In the genomic region with DNA sequence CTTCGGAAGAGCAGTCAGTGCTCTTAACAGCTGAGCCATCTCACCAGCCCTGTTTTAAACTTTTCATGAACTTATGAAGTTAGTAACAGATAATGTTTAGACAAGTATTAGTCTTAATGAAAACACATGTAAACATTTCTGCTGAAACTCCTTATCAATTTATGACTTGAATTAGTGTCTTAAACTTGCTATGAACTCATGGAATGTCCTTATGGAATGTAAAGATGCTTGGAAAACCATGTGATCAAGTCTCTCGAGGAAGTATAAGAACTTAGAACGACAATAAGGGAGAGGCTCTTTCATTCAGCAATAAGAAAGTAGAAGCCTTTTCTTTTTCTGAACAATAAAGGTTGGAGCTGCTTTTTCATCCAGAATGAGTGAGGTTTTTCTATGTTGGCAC, we compare ENCODE assay signal across 25 mouse cellular contexts. TPM values are rescaled to one million over a fixed set of nuclear protein-coding genes. Genes with fewer than 3 reads are reported as not detected.
DNase-seq lines count a peak whose midpoint lies in the region; ATAC-seq and TF ChIP-seq lines count a peak whose summit lies in the region.
"Had no signal": no experiment of that assay in that cellular context is flagged by ENCODE, and none has a peak within 500 bp of the region (broad histone marks: within the 10 kb centered on the region; RNA-seq: fewer than 3 reads in every experiment).

No protein-coding gene starts in this region.

- no peaks in the 10 kb centered on the region for H3K9me3 ChIP-seq in kidney, postnatal 0 days (replicated peaks; ENCODE audit: low read length)
- no peaks in the 10 kb centered on the region for H3K9me3 ChIP-seq in intestine, embryonic 15.5 days
- no peaks in the 10 kb centered on the region for H3K9me3 ChIP-seq in intestine, embryonic 16.5 days (ENCODE audit: control insufficient read depth, low read length)
- H3K9me3 ChIP-seq: embryonic facial prominence, embryonic 13.5 days; embryonic facial prominence, embryonic 15.5 days; forebrain, embryonic 10.5 days; forebrain, embryonic 12.5 days had no signal

- WGBS in kidney, postnatal 0 days: 71% methylated on average over 3 of the region's 3 CpGs
- WGBS in intestine, embryonic 15.5 days: 41% methylated on average over 3 of the region's 3 CpGs
- 45% methylated on average over 3 of the region's 3 CpGs for WGBS in intestine, embryonic 16.5 days

- H3K27ac ChIP-seq in kidney, postnatal 0 days: no peak overlapping the region
- H3K27ac ChIP-seq in intestine, embryonic 15.5 days: no peak overlapping the region
- no peak overlapping the region for H3K27ac ChIP-seq in intestine, embryonic 16.5 days (ENCODE audit: low read length)
- H3K27ac ChIP-seq: embryonic facial prominence, embryonic 13.5 days; embryonic facial prominence, embryonic 15.5 days; forebrain, embryonic 10.5 days; forebrain, embryonic 12.5 days had no signal

- no peak overlapping the region for H3K4me3 ChIP-seq in kidney, postnatal 0 days (replicated peaks; ENCODE audit: low read depth, low read length)
- H3K4me3 ChIP-seq in intestine, embryonic 15.5 days (replicated peaks): no peak overlapping the region
- no peak overlapping the region for H3K4me3 ChIP-seq in intestine, embryonic 16.5 days (ENCODE audit: low read length)
- H3K4me3 ChIP-seq: embryonic facial prominence, embryonic 13.5 days; embryonic facial prominence, embryonic 15.5 days; erythroblast, embryonic 14.5 days; forebrain, embryonic 10.5 days; forebrain, embryonic 12.5 days had no signal

- no peaks in the 10 kb centered on the region for H3K4me1 ChIP-seq in kidney, postnatal 0 days (replicated peaks; ENCODE audit: insufficient read depth, low read length)
- no peaks in the 10 kb centered on the region for H3K4me1 ChIP-seq in intestine, embryonic 15.5 days (replicated peaks)
- 0 out of 2 replicates have a peak, but pooled peaks cover 3% of the 10 kb centered on the region for H3K4me1 ChIP-seq in intestine, embryonic 16.5 days (ENCODE audit: control insufficient read depth, insufficient read depth, low read length)
- H3K4me1 ChIP-seq: embryonic facial prominence, embryonic 15.5 days; forebrain, embryonic 12.5 days had no signal

- H3K36me3 ChIP-seq in kidney, postnatal 0 days (ENCODE audit: insufficient read depth, low read length): peaks cover 2% of the 10 kb centered on the region; the same call in 1 of the 2 replicates
- H3K36me3 ChIP-seq in intestine, embryonic 15.5 days: no peaks in the 10 kb centered on the region
- no peaks in the 10 kb centered on the region; the same call in 1 of the 2 replicates for H3K36me3 ChIP-seq in intestine, embryonic 16.5 days (ENCODE audit: control insufficient read depth, insufficient read depth, low read length)

- no peak for ATAC-seq in kidney, postnatal 0 days (replicated peaks; ENCODE audit: low FRiP score, low read depth)
- peak; percentile 55; the same call in 1 of the 2 replicates for ATAC-seq in intestine, embryonic 15.5 days
- peak; percentile 31; the same call in 1 of the 2 replicates for ATAC-seq in intestine, embryonic 16.5 days
- ATAC-seq: forebrain, embryonic 14.5 days; forebrain, embryonic 16.5 days had no signal

- no peak overlapping the region for H3K4me2 ChIP-seq in kidney, postnatal 0 days (ENCODE audit: low read length)
- no peak overlapping the region for H3K4me2 ChIP-seq in intestine, embryonic 15.5 days (replicated peaks)
- H3K4me2 ChIP-seq in intestine, embryonic 16.5 days (ENCODE audit: low read depth, low read length): no peak overlapping the region
- H3K4me2 ChIP-seq: embryonic facial prominence, embryonic 13.5 days; embryonic facial prominence, embryonic 15.5 days; forebrain, embryonic 12.5 days had no signal

- DNase-seq in kidney, postnatal 0 days (ENCODE audit: low spot score): peak; percentile 64
- DNase-seq in kidney, adult 9 months: no peak
- no peak for DNase-seq in testis, postnatal 10 days (ENCODE audit: low spot score)
- DNase-seq: adrenal gland, adult 2 months; adrenal gland, postnatal 10 days; adrenal gland, postnatal 25 days; cerebellum, adult 11 months; cerebellum, adult 18-20 months; cerebellum, adult 8-10 months; cerebellum, adult 9-11 months; cerebellum, postnatal 14 days; cerebellum, postnatal 36 days; embryo, embryonic 11 days had no signal

- TF ChIP-seq CTCF in kidney, postnatal 0 days (IDR thresholded peaks at IDR 0.05; ENCODE audit: low read depth): no peak

- no peaks in the 10 kb centered on the region for H3K27me3 ChIP-seq in kidney, postnatal 0 days (ENCODE audit: insufficient read depth, low read length)
- no peaks in the 10 kb centered on the region for H3K27me3 ChIP-seq in intestine, embryonic 15.5 days (replicated peaks)
- no peaks in the 10 kb centered on the region for H3K27me3 ChIP-seq in intestine, embryonic 16.5 days (replicated peaks; ENCODE audit: control insufficient read depth, insufficient read depth, low read length)
- H3K27me3 ChIP-seq: embryonic facial prominence, embryonic 13.5 days; embryonic facial prominence, embryonic 15.5 days; forebrain, embryonic 12.5 days had no signal

- H3K9ac ChIP-seq in kidney, postnatal 0 days (ENCODE audit: low read depth, low read length): no peak overlapping the region
- no peak overlapping the region for H3K9ac ChIP-seq in intestine, embryonic 15.5 days
- H3K9ac ChIP-seq in intestine, embryonic 16.5 days (ENCODE audit: low read depth, low read length): no peak overlapping the region
- H3K9ac ChIP-seq: embryonic facial prominence, embryonic 13.5 days; embryonic facial prominence, embryonic 15.5 days; forebrain, embryonic 12.5 days had no signal

RNA-seq across cellular contexts. Expression of gene Tcp11l1, which starts 7.6 kb away (rescaled TPM):
- polyA plus RNA-seq in kidney, postnatal 0 days (2015; fragmentation: Nextera tagmentation; extraction: Ambion mirVana): 35.3 and 37.8 TPM in 2 replicates
- 31.2 and 34.5 TPM in 2 replicates for polyA plus RNA-seq in intestine, embryonic 15.5 days (2015; fragmentation: Nextera tagmentation; extraction: Ambion mirVana)
- 21.8 and 24.5 TPM in 2 replicates for polyA plus RNA-seq in intestine, embryonic 16.5 days (2015; fragmentation: Nextera tagmentation; extraction: Ambion mirVana)

RNA-seq across cellular contexts. Expression of gene Pin1rt1, which starts 11.8 kb away (rescaled TPM):
- polyA plus RNA-seq in kidney, postnatal 0 days (2015; fragmentation: Nextera tagmentation; extraction: Ambion mirVana): not detected in 2 replicates
- polyA plus RNA-seq in intestine, embryonic 15.5 days (2015; fragmentation: Nextera tagmentation; extraction: Ambion mirVana): 0.14 TPM in 1 of 2 replicates, not detected in the other
- not detected in 2 replicates for polyA plus RNA-seq in intestine, embryonic 16.5 days (2015; fragmentation: Nextera tagmentation; extraction: Ambion mirVana)
- polyA plus RNA-seq: adrenal gland, adult 2 months; brain, embryonic 14.5 days; C2C12; embryonic facial prominence, embryonic 11.5 days; embryonic facial prominence, embryonic 13.5 days; embryonic facial prominence, embryonic 15.5 days; erythroblast, embryonic 14.5 days; forebrain, embryonic 12.5 days; forebrain, embryonic 14.5 days had no signal

RNA-seq across cellular contexts. Expression of gene Depdc7, which starts 38.3 kb away (rescaled TPM):
- polyA plus RNA-seq in kidney, postnatal 0 days (2015; fragmentation: Nextera tagmentation; extraction: Ambion mirVana): 27.5 and 27.6 TPM in 2 replicates
- 32.6 and 36.2 TPM in 2 replicates for polyA plus RNA-seq in intestine, embryonic 15.5 days (2015; fragmentation: Nextera tagmentation; extraction: Ambion mirVana)
- polyA plus RNA-seq in intestine, embryonic 16.5 days (2015; fragmentation: Nextera tagmentation; extraction: Ambion mirVana): 44.7 and 46.7 TPM in 2 replicates
- polyA plus RNA-seq: erythroblast, embryonic 14.5 days had no signal
